Mouse (Mus musculus) midbrain, postnatal 0 days (tissue): ENCODE measurements at regions not wholly inside any gene's neighbourhood (a gene's known extent, or its start where the extent isn't known, plus 50 kb on each side); places are given as distances from the start of the nearest gene placed in this dataset.

ENCODE experiments used
- ATAC-seq: fragments of 200-750 bp; cut with Nextera tagmentation; 2 replicates; pipeline ENCODE4 v1.8.0; 2017; ENCODE audit warnings: moderate number of reproducible peaks, mild to moderate bottlenecking, moderate TSS enrichment, moderate library complexity; ENCODE audit not compliant: low FRiP score
- DNase-seq: peaks from one replicate; pipeline ENCODE4 v3.0.0-alpha.2; 2015; ENCODE audit warnings: low spot score
- H3K27ac ChIP-seq: fragments of 300-500 bp; sonication (generic); 2 replicates; pipeline ENCODE4 v1.5.1; 2014; ENCODE audit warnings: low read depth, mild to moderate bottlenecking, low read length, mixed read lengths
- H3K27me3 ChIP-seq: fragments of 300-500 bp; sonication (generic); 2 replicates; pipeline ENCODE4 v1.6.1; 2014; ENCODE audit warnings: low read length, control low read depth, mixed read lengths; ENCODE audit not compliant: insufficient read depth
- H3K36me3 ChIP-seq: fragments of 300-500 bp; sonication (generic); 2 replicates; pipeline ENCODE4 v1.6.1; 2014; ENCODE audit warnings: low read length, control low read depth, mixed read lengths; ENCODE audit not compliant: insufficient read depth
- H3K4me1 ChIP-seq: fragments of 300-500 bp; sonication (generic); 2 replicates; pipeline ENCODE4 v1.6.1; 2014; ENCODE audit warnings: mild to moderate bottlenecking, control low read depth, antibody characterized with exemption, low read length, mixed read lengths; ENCODE audit not compliant: insufficient read depth
- H3K4me2 ChIP-seq: fragments of 300-500 bp; sonication (generic); 2 replicates; pipeline ENCODE4 v1.6.1; 2014; ENCODE audit warnings: low read depth, mild to moderate bottlenecking, low read length, mixed read lengths; ENCODE audit not compliant: poor library complexity, severe bottlenecking
- H3K4me3 ChIP-seq: fragments of 300-500 bp; sonication (generic); 2 replicates; pipeline ENCODE4 v1.5.1; 2014; ENCODE audit warnings: low read depth, mild to moderate bottlenecking, low read length, moderate library complexity
- H3K9ac ChIP-seq: fragments of 300-500 bp; sonication (generic); replicated peaks from 2 replicates; pipeline ENCODE4 v1.6.1; 2014; ENCODE audit warnings: mild to moderate bottlenecking, low read length, moderate library complexity, mixed read lengths; ENCODE audit not compliant: poor library complexity, severe bottlenecking
- H3K9me3 ChIP-seq: fragments of 300-500 bp; sonication (generic); 2 replicates; pipeline ENCODE4 v1.6.1; 2016; ENCODE audit warnings: low read length, control low read depth
- CTCF ChIP-seq: IDR thresholded peaks from 2 replicates; pipeline ENCODE4 v1.5.1; 2016; ENCODE audit warnings: antibody characterized with exemption, mild to moderate bottlenecking
- WGBS: fragments of 180-500 bp; shearing (Covaris S2); extraction: QIAGEN DNeasy Blood & Tissue Kit; methylation state at CpG from one replicate; pipeline ENCODE4 v1.1.7; 2014; 5-methylcytosine and 5-hydroxymethylcytosine counted together

- no peaks in the 10 kb centered on the region for H3K27me3 ChIP-seq
- WGBS = 92% methylated on average over 1 of the region's 1 CpGs
- no peak for ATAC-seq
- no peak for TF ChIP-seq CTCF
- no peak overlapping the region for H3K4me3 ChIP-seq
- H3K4me2 ChIP-seq = no peak overlapping the region
- no peaks in the 10 kb centered on the region for H3K36me3 ChIP-seq
- DNase-seq = no peak
- no peaks in the 10 kb centered on the region for H3K9me3 ChIP-seq
- no peaks in the 10 kb centered on the region for H3K4me1 ChIP-seq
- no peak overlapping the region for H3K27ac ChIP-seq
- no peak overlapping the region for H3K9ac ChIP-seq
Observed at GRCm38 (mm10) chr8:39833251-39833650, 841.6 kb upstream of the Adam24 start.

- TF ChIP-seq CTCF = no peak
- DNase-seq = no peak
Observed at GRCm38 (mm10) chr8:39846854-39847253, 828.0 kb upstream of the Adam24 start.

DNA sequence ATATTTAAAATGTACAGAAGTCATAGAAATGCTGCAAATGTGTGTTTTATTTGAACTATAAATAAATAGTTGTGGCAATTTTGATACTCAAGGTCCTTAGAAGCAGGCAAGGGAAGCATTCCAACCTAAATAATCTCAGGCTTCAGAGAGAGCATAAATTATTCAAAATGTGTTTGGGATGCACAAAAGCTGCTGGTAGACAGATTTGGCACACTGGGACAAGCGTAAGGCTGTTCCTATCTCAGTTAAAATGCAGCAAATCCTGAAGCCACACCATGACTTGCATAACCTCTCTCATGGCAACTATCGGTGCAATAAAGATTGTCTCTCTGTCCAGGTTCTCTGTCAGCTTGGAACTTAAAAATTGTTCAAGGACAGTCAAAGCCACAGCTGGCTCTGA is 812.3 kb upstream of the Adam24 start:
- H3K9ac ChIP-seq = no peak overlapping the region
- H3K27me3 ChIP-seq = no peaks in the 10 kb centered on the region
- no peak overlapping the region for H3K27ac ChIP-seq
- no peak overlapping the region for H3K4me2 ChIP-seq
- ATAC-seq = no peak
- no peak overlapping the region for H3K4me3 ChIP-seq
- H3K4me1 ChIP-seq = no peaks in the 10 kb centered on the region
- H3K36me3 ChIP-seq = no peaks in the 10 kb centered on the region
- 74% methylated on average over 2 of the region's 2 CpGs for WGBS
- H3K9me3 ChIP-seq = no peaks in the 10 kb centered on the region
- no peak for DNase-seq
- no peak for TF ChIP-seq CTCF

More at GRCm38 (mm10) chr8:39846854-39847253, 828.0 kb upstream of the Adam24 start:
- no peak overlapping the region for H3K4me2 ChIP-seq
- no peak overlapping the region for H3K4me3 ChIP-seq
- H3K4me1 ChIP-seq = no peaks in the 10 kb centered on the region
- no peaks in the 10 kb centered on the region for H3K27me3 ChIP-seq
- no peaks in the 10 kb centered on the region for H3K9me3 ChIP-seq
- no peak for ATAC-seq
- WGBS = 84% methylated on average over 2 of the region's 2 CpGs
- no peak overlapping the region for H3K27ac ChIP-seq
- H3K36me3 ChIP-seq = no peaks in the 10 kb centered on the region
- H3K9ac ChIP-seq = no peak overlapping the region

GRCm38 (mm10) chr8:39902251-39902650 is 772.6 kb upstream of the Adam24 start:
- Histone ChIP-seq H3K4me1 (no peaks in the 10 kb centered on the region), H3K4me3 (no peak overlapping the region), H3K9ac (no peak overlapping the region), H3K27me3 (no peaks in the 10 kb centered on the region), H3K36me3 (no peaks in the 10 kb centered on the region), H3K4me2 (no peak overlapping the region), H3K27ac (no peak overlapping the region), H3K9me3 (no peaks in the 10 kb centered on the region)
- TF ChIP-seq CTCF = no peak
- WGBS = 63% methylated on average over 1 of the region's 1 CpGs
- ATAC-seq (no peak), DNase-seq (no peak)

DNA sequence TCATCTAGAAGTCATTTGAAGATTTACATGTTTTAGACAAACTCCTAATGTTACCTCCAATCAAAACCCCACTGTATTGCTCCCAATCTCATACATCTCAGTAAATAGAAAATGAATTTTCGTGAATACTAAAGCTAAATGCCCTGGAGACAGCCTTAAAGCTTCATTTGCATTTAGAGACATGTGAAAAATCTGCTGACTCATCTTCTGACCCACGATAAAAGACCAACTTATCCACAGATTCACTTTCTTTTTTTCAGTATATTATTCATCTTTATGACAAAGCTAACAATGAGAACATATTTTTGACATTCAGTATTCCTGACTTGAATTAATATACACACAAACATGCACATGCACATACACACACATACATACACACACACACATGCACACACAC is 762.0 kb upstream of the Adam24 start:
- Histone ChIP-seq H3K27me3 (no peaks in the 10 kb centered on the region), H3K4me1 (no peaks in the 10 kb centered on the region), H3K9me3 (no peaks in the 10 kb centered on the region), H3K9ac (no peak overlapping the region), H3K4me2 (no peak overlapping the region), H3K27ac (no peak overlapping the region), H3K36me3 (no peaks in the 10 kb centered on the region), H3K4me3 (no peak overlapping the region)
- no peak for DNase-seq
- TF ChIP-seq CTCF = no peak
- ATAC-seq = no peak
- 57% methylated on average over 2 of the region's 2 CpGs for WGBS

DNA sequence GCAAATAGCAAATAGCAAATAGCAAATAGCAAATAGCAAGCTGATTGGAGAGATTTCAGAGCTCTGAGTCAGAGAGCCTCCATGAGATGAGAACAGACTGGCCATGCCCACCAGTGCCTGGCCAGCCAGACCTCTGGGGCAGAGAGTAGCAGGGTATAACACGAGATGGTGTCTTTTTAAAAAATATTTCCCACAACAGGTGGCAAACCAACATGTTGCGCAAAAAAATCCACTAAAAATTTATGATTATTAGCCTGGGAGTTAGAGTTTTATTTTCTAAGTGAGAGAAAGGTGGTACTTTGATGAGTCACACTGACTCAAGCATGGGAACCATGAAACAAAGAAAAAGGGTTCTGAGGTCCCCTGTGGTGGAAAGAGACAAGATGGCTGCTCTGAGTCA is 753.5 kb upstream of the Adam24 start:
- Histone ChIP-seq H3K9ac (no peak overlapping the region), H3K27ac (no peak overlapping the region), H3K4me1 (no peaks in the 10 kb centered on the region), H3K9me3 (no peaks in the 10 kb centered on the region), H3K36me3 (no peaks in the 10 kb centered on the region), H3K4me3 (no peak overlapping the region), H3K27me3 (no peaks in the 10 kb centered on the region), H3K4me2 (no peak overlapping the region)
- WGBS = 79% methylated on average over 2 of the region's 2 CpGs
- ATAC-seq (no peak), DNase-seq (no peak)
- TF ChIP-seq CTCF = no peak
